Mouse (Mus musculus) liver, postnatal 0 days (tissue): Measurements from ENCODE around the gene Bok. TPM values are rescaled to one million over a fixed set of nuclear protein-coding genes. Genes with fewer than 3 reads are reported as not detected.

Source experiments
- ATAC-seq: fragments of 200-750 bp; cut with Nextera tagmentation; 2 replicates; pipeline ENCODE4 v1.8.0; 2017; ENCODE audit warnings: mild to moderate bottlenecking, moderate library complexity
- DNase-seq: peaks from one replicate; pipeline ENCODE4 v3.0.0-alpha.2; 2016
- H3K27ac ChIP-seq: fragments of 300-500 bp; sonication (generic); 2 replicates; pipeline ENCODE4 v1.5.1; 2014; ENCODE audit warnings: antibody characterized with exemption, moderate library complexity, mild to moderate bottlenecking, low read depth
- H3K27me3 ChIP-seq: fragments of 300-500 bp; sonication (generic); 2 replicates; pipeline ENCODE4 v1.6.1; 2014; ENCODE audit warnings: low read length, control low read depth, mixed read lengths; ENCODE audit not compliant: insufficient read depth
- H3K36me3 ChIP-seq: fragments of 300-500 bp; sonication (generic); replicated peaks from 2 replicates; pipeline ENCODE4 v1.6.1; 2014; ENCODE audit warnings: mild to moderate bottlenecking, control low read depth, low read length, moderate library complexity, mixed read lengths; ENCODE audit not compliant: insufficient read depth
- H3K4me1 ChIP-seq: fragments of 300-500 bp; sonication (generic); 2 replicates; pipeline ENCODE4 v1.6.1; 2014; ENCODE audit warnings: antibody characterized with exemption, mild to moderate bottlenecking, control low read depth; ENCODE audit not compliant: insufficient read depth
- H3K4me2 ChIP-seq: fragments of 300-500 bp; sonication (generic); 2 replicates; pipeline ENCODE4 v1.6.1; 2014; ENCODE audit warnings: low read depth, mild to moderate bottlenecking, low read length, moderate library complexity, mixed read lengths
- H3K4me3 ChIP-seq: fragments of 300-500 bp; sonication (generic); 2 replicates; pipeline ENCODE4 v1.5.1; 2014; ENCODE audit warnings: low read depth, low read length
- H3K9ac ChIP-seq: fragments of 300-500 bp; sonication (generic); replicated peaks from 2 replicates; pipeline ENCODE4 v1.6.1; 2014; ENCODE audit warnings: mild to moderate bottlenecking, moderate library complexity
- H3K9me3 ChIP-seq: fragments of 300-500 bp; sonication (generic); 2 replicates; pipeline ENCODE4 v1.6.1; 2016; ENCODE audit warnings: mild to moderate bottlenecking, control low read depth, low read length, mixed read lengths
- CTCF ChIP-seq: sonication (generic); IDR thresholded peaks from 2 replicates; pipeline ENCODE4 v1.5.1; 2016; ENCODE audit warnings: antibody characterized with exemption, low read depth
- EP300 ChIP-seq: IDR thresholded peaks from 2 replicates; pipeline ENCODE4 v1.6.1; 2016; ENCODE audit warnings: antibody characterized with exemption, low read depth, mild to moderate bottlenecking
- WGBS: fragments of 180-500 bp; shearing (Covaris S2); extraction: QIAGEN DNeasy Blood & Tissue Kit; methylation state at CpG from one replicate; pipeline ENCODE4 v1.1.7; 2014; ENCODE audit not compliant: insufficient replicate concordance; 5-methylcytosine and 5-hydroxymethylcytosine counted together
- polyA plus RNA-seq: library from polyadenylated mRNA; unstranded; fragments of >200 nt; fragmentation: Nextera tagmentation; extraction: Ambion mirVana; gene quantifications from 2 replicates; pipeline ENCODE4 v1.2.1, GENCODE M21; 2015

The Bok gene
- polyA plus RNA-seq, 1 experiment from 2014 or later, result 7.2 TPM

DNA sequence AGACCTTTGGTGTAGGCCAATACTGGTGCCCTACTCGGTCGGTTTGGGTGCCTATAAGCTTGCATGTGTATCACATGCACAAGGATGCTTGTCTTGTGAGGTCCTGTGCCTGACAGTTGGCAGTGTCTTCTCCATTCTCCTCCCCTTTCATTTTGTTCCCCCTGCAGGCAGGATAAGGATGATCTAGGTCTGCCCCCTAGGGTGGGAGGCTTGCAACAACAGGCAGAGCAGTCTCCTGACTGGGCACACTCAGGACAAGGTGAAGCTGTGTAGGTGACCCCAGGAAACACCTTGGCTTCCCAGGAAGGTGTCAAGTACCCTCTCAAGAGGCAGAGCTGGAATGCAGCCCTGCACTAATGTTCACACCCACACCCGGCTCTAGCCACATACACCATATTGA is 41.5 kb downstream of the Bok start:
- Histone ChIP-seq H3K4me2 (no peak overlapping the region), H3K27ac (no peak overlapping the region), H3K27me3 (no peaks in the 10 kb centered on the region), H3K9me3 (no peaks in the 10 kb centered on the region), H3K9ac (no peak overlapping the region), H3K36me3 (peaks cover 5% of the 10 kb centered on the region; the same call in 1 of the 2 replicates), H3K4me1 (no peaks in the 10 kb centered on the region), H3K4me3 (no peak overlapping the region)
- ATAC-seq (peak; percentile 75), DNase-seq (peak; percentile 71)
- peak; percentile 93 for TF ChIP-seq CTCF
- no peak for TF ChIP-seq EP300
- 47% methylated on average over 3 of the region's 3 CpGs for WGBS

DNA sequence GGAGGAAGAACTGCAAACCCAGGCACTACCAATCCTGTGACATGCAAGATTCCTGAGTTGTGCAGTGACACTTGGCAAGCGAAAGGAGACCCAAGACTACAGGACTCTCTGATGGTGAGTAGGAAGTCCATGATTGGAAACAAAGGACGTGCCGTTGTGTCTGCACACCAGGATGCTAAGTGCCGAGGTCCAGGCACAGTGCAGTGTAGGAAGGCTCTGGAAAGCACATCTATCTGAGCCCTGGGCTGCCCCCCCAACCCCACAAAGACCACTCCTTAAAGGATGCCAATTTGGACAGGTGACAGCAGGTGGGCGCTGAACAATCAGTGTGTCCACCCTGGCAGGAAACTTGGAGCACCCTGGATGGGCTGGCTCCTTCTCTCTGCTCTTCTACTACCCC is 45.6 kb downstream of the Bok start:
- no peak overlapping the region for H3K9ac ChIP-seq
- DNase-seq (no peak), ATAC-seq (no peak)
- no peaks in the 10 kb centered on the region for H3K36me3 ChIP-seq
- TF ChIP-seq CTCF (no peak), EP300 (no peak)
- no peak overlapping the region for H3K27ac ChIP-seq
- 77% methylated on average over 5 of the region's 5 CpGs for WGBS
- no peaks in the 10 kb centered on the region for H3K27me3 ChIP-seq
- H3K4me2 ChIP-seq, result no peak overlapping the region
- H3K9me3 ChIP-seq, result no peaks in the 10 kb centered on the region
- H3K4me3 ChIP-seq, result no peak overlapping the region
- H3K4me1 ChIP-seq, result no peaks in the 10 kb centered on the region

DNA sequence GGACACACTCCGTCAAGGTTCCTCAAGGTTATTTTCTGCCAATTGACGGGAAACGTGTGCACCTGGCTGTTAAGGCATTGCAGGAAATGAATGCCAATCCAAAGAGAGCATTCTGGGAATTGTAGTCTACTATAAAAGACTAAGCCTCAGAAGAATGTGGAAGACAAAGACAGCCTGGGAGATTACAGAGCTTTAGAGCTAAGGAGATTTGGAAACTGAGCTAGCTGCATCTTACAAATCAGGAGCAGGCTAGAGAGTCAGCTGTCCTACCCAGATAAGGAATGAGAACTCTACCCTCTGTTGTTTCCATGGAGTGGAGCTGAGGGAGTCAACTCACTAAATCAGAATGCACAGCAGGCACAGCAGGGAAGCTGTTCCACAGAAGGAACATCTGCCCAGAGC is 46.4 kb downstream of the Bok start:
- no peak for ATAC-seq
- Histone ChIP-seq H3K4me2 (no peak overlapping the region), H3K4me1 (no peaks in the 10 kb centered on the region), H3K4me3 (no peak overlapping the region), H3K36me3 (no peaks in the 10 kb centered on the region), H3K9ac (no peak overlapping the region), H3K27me3 (no peaks in the 10 kb centered on the region), H3K27ac (no peak overlapping the region), H3K9me3 (no peaks in the 10 kb centered on the region)
- 68% methylated on average over 3 of the region's 3 CpGs for WGBS
- no peak for DNase-seq
- TF ChIP-seq CTCF, result no peak
- TF ChIP-seq EP300, result no peak

DNA sequence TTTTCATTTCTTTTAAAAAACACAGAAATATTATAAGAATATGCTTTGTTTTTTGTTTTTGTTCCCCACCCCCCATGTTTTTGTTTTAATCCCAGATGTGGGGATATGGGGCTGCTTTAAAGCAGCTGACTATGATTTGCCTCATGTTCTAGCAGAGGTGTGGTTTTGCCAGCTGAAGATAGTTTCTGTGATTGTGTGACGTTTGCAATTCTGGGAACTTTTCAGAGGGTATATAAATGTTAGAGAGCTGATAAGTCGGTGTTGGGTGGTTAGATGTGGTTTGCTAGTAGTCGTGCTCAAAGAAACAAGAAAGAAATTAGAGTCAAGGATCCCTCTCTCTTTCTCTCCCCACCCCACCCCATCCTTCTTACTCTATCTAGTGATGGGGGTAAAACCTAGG is 50.4 kb downstream of the Bok start:
- no peak overlapping the region for H3K4me3 ChIP-seq

DNA sequence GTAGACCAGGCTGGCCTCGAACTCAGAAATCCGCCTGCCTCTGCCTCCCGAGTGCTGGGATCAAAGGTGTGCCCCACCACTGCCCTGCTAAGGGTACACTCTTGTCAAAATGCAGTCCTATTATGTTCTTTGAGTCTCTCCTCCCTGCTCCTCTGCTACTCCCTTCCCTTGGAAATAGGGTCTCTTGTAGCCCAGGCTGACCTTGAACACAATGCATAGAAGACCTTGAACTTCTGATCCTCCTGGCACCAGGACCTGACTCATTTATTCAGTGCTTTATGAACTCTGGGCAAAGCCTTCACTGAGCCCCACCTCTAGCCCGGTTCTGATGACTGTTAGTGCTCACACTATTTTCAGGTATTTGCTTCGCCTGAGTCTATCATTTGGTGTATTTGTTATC is 52.3 kb downstream of the Bok start:
- no peak for DNase-seq
- H3K9ac ChIP-seq, result no peak overlapping the region
- H3K4me3 ChIP-seq, result no peak overlapping the region
- no peaks in the 10 kb centered on the region for H3K27me3 ChIP-seq
- no peak for TF ChIP-seq EP300
- TF ChIP-seq CTCF, result no peak
- no peaks in the 10 kb centered on the region for H3K9me3 ChIP-seq
- no peak for ATAC-seq
- 82% methylated on average over 5 of the region's 5 CpGs for WGBS
- H3K27ac ChIP-seq, result no peak overlapping the region
- H3K4me1 ChIP-seq, result peaks cover 7% of the 10 kb centered on the region; the same call in 1 of the 2 replicates
- H3K4me2 ChIP-seq, result no peak overlapping the region
- no peaks in the 10 kb centered on the region for H3K36me3 ChIP-seq

More for the DNA sequence above, 50.4 kb downstream of the Bok start:
- 59% methylated on average over 3 of the region's 3 CpGs for WGBS
- Histone ChIP-seq H3K9ac (no peak overlapping the region), H3K9me3 (no peaks in the 10 kb centered on the region), H3K36me3 (no peaks in the 10 kb centered on the region), H3K27ac (no peak overlapping the region), H3K27me3 (no peaks in the 10 kb centered on the region), H3K4me1 (no peaks in the 10 kb centered on the region), H3K4me2 (no peak overlapping the region)
- no peak for ATAC-seq
- no peak for DNase-seq
- TF ChIP-seq CTCF (no peak), EP300 (no peak)

DNA sequence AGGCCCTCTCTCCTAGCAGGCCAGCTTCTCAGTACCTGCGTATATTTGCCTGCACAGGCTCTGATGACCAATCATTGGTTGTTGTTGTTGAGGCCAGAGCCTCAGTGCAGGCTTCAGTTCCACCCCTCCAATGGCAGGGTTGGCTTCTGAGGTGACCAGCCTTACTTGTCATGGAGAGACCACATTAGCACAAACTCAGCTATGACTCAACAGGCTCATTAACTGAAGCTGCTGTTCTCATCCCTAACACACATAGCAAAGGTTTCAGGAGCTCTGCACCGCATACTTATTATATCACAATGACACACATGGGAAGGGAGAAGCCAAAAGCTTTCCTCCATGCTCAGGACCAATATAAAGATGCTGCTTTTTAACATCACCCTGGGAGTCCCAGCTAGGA is 55.2 kb downstream of the Bok start:
- DNase-seq (no peak), ATAC-seq (no peak)
- Histone ChIP-seq H3K36me3 (no peaks in the 10 kb centered on the region; the same call in 1 of the 2 replicates), H3K4me3 (no peak overlapping the region), H3K4me2 (no peak overlapping the region), H3K9me3 (no peaks in the 10 kb centered on the region), H3K27ac (no peak overlapping the region), H3K27me3 (no peaks in the 10 kb centered on the region), H3K9ac (no peak overlapping the region), H3K4me1 (peaks cover 8% of the 10 kb centered on the region)
- no peak for TF ChIP-seq EP300
- TF ChIP-seq CTCF, result no peak
- WGBS, result 93% methylated on average over 2 of the region's 2 CpGs

DNA sequence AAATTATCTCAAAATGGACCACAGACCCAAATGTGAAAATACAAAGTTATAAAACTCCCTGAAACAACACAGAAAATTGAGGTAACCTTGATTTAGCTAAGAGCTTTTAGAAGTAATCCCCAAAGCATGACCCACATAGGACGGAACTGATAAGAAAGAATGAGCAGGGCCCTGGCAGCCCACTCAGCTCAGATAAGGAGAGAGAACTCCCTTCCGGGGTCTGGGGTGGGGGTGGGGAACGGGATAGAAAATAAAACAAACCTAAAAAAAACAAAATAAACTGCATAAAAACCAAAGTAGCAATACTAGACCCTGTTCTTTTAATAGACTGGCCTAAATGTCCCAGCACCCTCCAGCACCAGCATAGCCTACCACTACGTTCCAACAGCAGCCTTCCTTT is 56.5 kb downstream of the Bok start:
- H3K27ac ChIP-seq, result no peak overlapping the region
- ATAC-seq, result no peak
- peak overlapping the region; percentile 19; the same call in 1 of the 2 replicates for H3K4me2 ChIP-seq
- H3K4me1 ChIP-seq, result peaks cover 16% of the 10 kb centered on the region
- no peaks in the 10 kb centered on the region for H3K27me3 ChIP-seq
- H3K9me3 ChIP-seq, result no peaks in the 10 kb centered on the region
- H3K9ac ChIP-seq, result no peak overlapping the region
- H3K4me3 ChIP-seq, result no peak overlapping the region
- 40% methylated on average over 4 of the region's 4 CpGs for WGBS
- DNase-seq, result no peak
- TF ChIP-seq EP300 (0 out of 2 replicates have a peak, but pooled peaks have one; percentile 14), CTCF (no peak)
- no peaks in the 10 kb centered on the region; the same call in 1 of the 2 replicates for H3K36me3 ChIP-seq
